Mouse (Mus musculus): ENCODE data around the gene Gigyf1. TPM values are rescaled to one million over a fixed set of nuclear protein-coding genes. Genes with fewer than 3 reads are reported as not detected.

The Gigyf1 gene
- polyA plus RNA-seq, 1 experiment from 2014 or later: 9.0 TPM

- Histone ChIP-seq H3K36me3 (ENCODE audit: control insufficient read depth, insufficient read depth, low read length) (no peaks in the 10 kb centered on the region), H3K9me3 (replicated peaks; ENCODE audit: control insufficient read depth, low read length) (no peaks in the 10 kb centered on the region), H3K27ac (ENCODE audit: low read length) (no peak overlapping the region), H3K27me3 (ENCODE audit: control insufficient read depth, insufficient read depth, low read length) (no peaks in the 10 kb centered on the region), H3K4me2 (ENCODE audit: low read depth, low read length) (no peak overlapping the region), H3K4me3 (replicated peaks; ENCODE audit: low read length) (no peak overlapping the region), H3K9ac (ENCODE audit: low read length) (0 out of 2 replicates have a peak overlapping the region, but pooled peaks have one; percentile 39), H3K4me1 (ENCODE audit: control insufficient read depth, insufficient read depth, low read length) (0 out of 2 replicates have a peak, but pooled peaks cover 4% of the 10 kb centered on the region)
- 43% methylated on average over 4 of the region's 4 CpGs for WGBS
- 0 out of 2 replicates have a peak, but pooled peaks have one; percentile 37 for ATAC-seq (ENCODE audit: insufficient read depth, low FRiP score)
These were observed 26.8 kb upstream of the Gigyf1 start for GRCm38 (mm10) chr5:137491559-137491958.

DNA sequence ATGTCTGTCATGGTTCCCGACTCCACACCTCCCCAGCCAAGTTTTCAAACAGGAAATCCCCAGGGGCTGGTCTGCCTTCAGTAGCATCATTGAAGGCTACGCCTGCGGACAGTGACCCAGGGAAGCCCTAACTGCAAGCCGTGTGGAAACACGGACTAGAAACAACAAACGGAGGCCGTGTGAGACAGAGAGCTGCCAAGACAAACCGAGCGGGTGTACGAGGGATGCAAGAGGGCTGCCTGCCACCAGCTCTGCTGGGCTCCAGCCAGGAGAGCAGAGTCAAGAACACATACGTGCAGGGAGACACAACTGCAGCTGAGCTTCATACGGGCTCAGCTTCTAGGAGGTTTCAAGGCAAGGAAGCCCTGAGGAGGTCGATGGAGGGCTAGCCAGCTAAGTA lies 24.5 kb upstream of the Gigyf1 start:
- no peaks in the 10 kb centered on the region for H3K27me3 ChIP-seq (ENCODE audit: control insufficient read depth, insufficient read depth, low read length)
- no peak overlapping the region for H3K4me3 ChIP-seq (replicated peaks; ENCODE audit: low read length)
- H3K36me3 ChIP-seq (ENCODE audit: control insufficient read depth, insufficient read depth, low read length): no peaks in the 10 kb centered on the region
- no peaks in the 10 kb centered on the region for H3K9me3 ChIP-seq (replicated peaks; ENCODE audit: control insufficient read depth, low read length)
- 74% methylated on average over 13 of the region's 13 CpGs for WGBS
- no peak for ATAC-seq (ENCODE audit: insufficient read depth, low FRiP score)
- H3K4me2 ChIP-seq (ENCODE audit: low read depth, low read length): no peak overlapping the region
- no peak overlapping the region for H3K9ac ChIP-seq (ENCODE audit: low read length)
- no peak overlapping the region for H3K27ac ChIP-seq (ENCODE audit: low read length)
- H3K4me1 ChIP-seq (ENCODE audit: control insufficient read depth, insufficient read depth, low read length): 0 out of 2 replicates have a peak, but pooled peaks cover 4% of the 10 kb centered on the region

DNA sequence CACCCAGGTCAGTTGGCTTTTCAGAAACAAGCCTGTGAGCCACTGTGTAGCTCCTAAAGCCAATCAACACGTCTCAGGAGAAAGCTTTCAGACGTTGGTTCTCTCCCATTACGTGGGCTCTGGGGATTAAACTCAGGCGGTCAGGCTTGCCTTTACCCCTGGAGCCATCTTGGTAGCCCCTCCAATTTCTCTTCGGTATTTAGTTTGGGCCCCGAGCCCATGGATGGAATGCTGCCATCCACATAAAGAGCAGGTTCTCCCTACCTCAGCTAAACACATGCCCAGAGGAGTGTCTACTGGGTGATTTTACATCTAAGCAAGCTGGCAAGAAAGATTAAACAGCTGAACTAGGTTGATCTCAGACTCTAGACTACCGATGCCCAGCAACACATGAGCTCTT lies 18.2 kb upstream of the Gigyf1 start:
- H3K9me3 ChIP-seq (replicated peaks; ENCODE audit: control insufficient read depth, low read length): no peaks in the 10 kb centered on the region
- 93% methylated on average over 7 of the region's 7 CpGs for WGBS
- ATAC-seq (ENCODE audit: insufficient read depth, low FRiP score): no peak
- peaks cover 15% of the 10 kb centered on the region for H3K4me1 ChIP-seq (ENCODE audit: control insufficient read depth, insufficient read depth, low read length)
- no peak overlapping the region for H3K4me3 ChIP-seq (replicated peaks; ENCODE audit: low read length)
- no peaks in the 10 kb centered on the region for H3K36me3 ChIP-seq (ENCODE audit: control insufficient read depth, insufficient read depth, low read length)
- H3K9ac ChIP-seq (ENCODE audit: low read length): no peak overlapping the region
- H3K27me3 ChIP-seq (ENCODE audit: control insufficient read depth, insufficient read depth, low read length): no peaks in the 10 kb centered on the region
- no peak overlapping the region for H3K4me2 ChIP-seq (ENCODE audit: low read depth, low read length)
- H3K27ac ChIP-seq (ENCODE audit: low read length): no peak overlapping the region

GRCm38 (mm10) chr5:137501709-137502666 lies 16.4 kb upstream of the Gigyf1 start, which contains the start of gene Pop7:
Gene Pop7 (minus strand): TSS chr5:137502518.
- 2% methylated on average over 64 of the region's 64 CpGs for WGBS
- Histone ChIP-seq H3K4me3 (replicated peaks; ENCODE audit: low read length) (peak within 1 kb of the TSS; percentile 86), H3K36me3 (ENCODE audit: control insufficient read depth, insufficient read depth, low read length) (no peaks in the 10 kb centered on the region), H3K9me3 (replicated peaks; ENCODE audit: control insufficient read depth, low read length) (no peaks in the 10 kb centered on the region), H3K4me2 (ENCODE audit: low read depth, low read length) (peak within 1 kb of the TSS; percentile 97), H3K27ac (ENCODE audit: low read length) (peak within 1 kb of the TSS; percentile 99), H3K9ac (ENCODE audit: low read length) (peak within 1 kb of the TSS; percentile 88), H3K27me3 (ENCODE audit: control insufficient read depth, insufficient read depth, low read length) (no peaks in the 10 kb centered on the region), H3K4me1 (ENCODE audit: control insufficient read depth, insufficient read depth, low read length) (peaks cover 15% of the 10 kb centered on the region)
- ATAC-seq (ENCODE audit: insufficient read depth, low FRiP score): peak; percentile 97

DNA sequence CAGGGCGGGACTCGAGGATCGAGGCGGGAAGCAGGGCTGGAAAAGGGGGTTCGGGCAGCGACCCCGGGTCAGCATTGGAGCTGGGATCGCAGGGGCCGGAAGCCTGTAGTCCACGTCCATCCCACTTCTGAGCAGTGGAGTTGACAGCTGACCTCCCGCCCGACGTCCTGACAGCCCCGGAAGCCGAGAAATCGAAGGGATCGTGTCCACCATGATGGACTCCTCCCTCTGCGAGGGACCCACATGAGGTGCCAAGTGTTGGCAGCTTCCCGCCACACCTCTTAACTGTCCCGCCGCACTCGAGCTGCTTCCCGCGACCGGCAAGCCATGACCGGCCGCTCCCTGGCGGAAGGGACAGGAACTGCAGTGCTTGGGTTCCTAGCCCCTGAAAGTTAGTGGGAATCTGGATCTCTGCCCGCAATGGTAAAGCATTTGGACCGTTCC lies 15.7 kb upstream of the Gigyf1 start:
- H3K4me3 ChIP-seq (replicated peaks; ENCODE audit: low read length): peak overlapping the region; percentile 86
- H3K9ac ChIP-seq (ENCODE audit: low read length): peak overlapping the region; percentile 88
- no peaks in the 10 kb centered on the region for H3K36me3 ChIP-seq (ENCODE audit: control insufficient read depth, insufficient read depth, low read length)
- peak overlapping the region; percentile 75 for H3K4me2 ChIP-seq (ENCODE audit: low read depth, low read length)
- no peaks in the 10 kb centered on the region for H3K9me3 ChIP-seq (replicated peaks; ENCODE audit: control insufficient read depth, low read length)
- ATAC-seq (ENCODE audit: insufficient read depth, low FRiP score): peak; percentile 89
- peak overlapping the region; percentile 93 for H3K27ac ChIP-seq (ENCODE audit: low read length)
- WGBS: under 1% methylated on average over 30 of the region's 30 CpGs
- no peaks in the 10 kb centered on the region for H3K27me3 ChIP-seq (ENCODE audit: control insufficient read depth, insufficient read depth, low read length)
- H3K4me1 ChIP-seq (ENCODE audit: control insufficient read depth, insufficient read depth, low read length): peaks cover 15% of the 10 kb centered on the region

- no peak overlapping the region for H3K9ac ChIP-seq (ENCODE audit: low read length)
- H3K27ac ChIP-seq (ENCODE audit: low read length): no peak overlapping the region
- no peaks in the 10 kb centered on the region for H3K9me3 ChIP-seq (replicated peaks; ENCODE audit: control insufficient read depth, low read length)
- H3K4me1 ChIP-seq (ENCODE audit: control insufficient read depth, insufficient read depth, low read length): peaks cover 15% of the 10 kb centered on the region
- H3K36me3 ChIP-seq (ENCODE audit: control insufficient read depth, insufficient read depth, low read length): no peaks in the 10 kb centered on the region
- 74% methylated on average over 6 of the region's 6 CpGs for WGBS
- H3K4me2 ChIP-seq (ENCODE audit: low read depth, low read length): no peak overlapping the region
- no peak overlapping the region for H3K4me3 ChIP-seq (replicated peaks; ENCODE audit: low read length)
- no peaks in the 10 kb centered on the region for H3K27me3 ChIP-seq (ENCODE audit: control insufficient read depth, insufficient read depth, low read length)
- no peak for ATAC-seq (ENCODE audit: insufficient read depth, low FRiP score)
These were observed 14.3 kb upstream of the Gigyf1 start for GRCm38 (mm10) chr5:137504041-137504440.

DNA sequence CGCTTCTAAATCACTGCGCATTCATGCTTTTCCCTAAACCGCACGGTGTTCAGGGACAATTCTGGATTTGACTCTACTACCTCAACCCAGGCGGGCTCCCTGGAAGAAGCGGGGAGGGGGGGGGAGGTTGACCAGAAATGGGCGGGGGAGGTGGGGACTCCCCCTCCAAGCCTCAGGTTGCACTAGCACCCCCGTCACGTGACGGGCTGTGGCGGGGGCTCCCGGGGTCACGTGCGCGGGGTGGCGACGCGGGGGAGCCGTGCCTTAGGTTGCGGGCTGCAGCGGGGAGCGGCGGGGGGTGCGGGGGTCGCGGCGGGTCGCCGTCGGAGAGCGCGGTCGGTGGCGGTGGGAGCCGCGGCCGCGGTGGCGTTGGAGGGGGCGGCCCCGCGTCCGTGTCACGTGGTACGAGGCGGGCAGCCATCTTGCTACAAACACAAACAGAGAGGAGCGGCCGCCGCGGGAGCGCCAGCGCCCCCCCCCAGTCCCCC lies 8.3 kb upstream of the Gigyf1 start:
- H3K4me2 ChIP-seq (ENCODE audit: low read depth, low read length): peak overlapping the region; percentile 89
- peak overlapping the region; percentile 79 for H3K27ac ChIP-seq (ENCODE audit: low read length)
- 2% methylated on average over 42 of the region's 52 CpGs for WGBS
- peak; percentile 79 for ATAC-seq (ENCODE audit: insufficient read depth, low FRiP score)
- no peaks in the 10 kb centered on the region for H3K27me3 ChIP-seq (ENCODE audit: control insufficient read depth, insufficient read depth, low read length)
- peak overlapping the region; percentile 99 for H3K9ac ChIP-seq (ENCODE audit: low read length)
- no peaks in the 10 kb centered on the region for H3K9me3 ChIP-seq (replicated peaks; ENCODE audit: control insufficient read depth, low read length)
- H3K36me3 ChIP-seq (ENCODE audit: control insufficient read depth, insufficient read depth, low read length): no peaks in the 10 kb centered on the region
- H3K4me1 ChIP-seq (ENCODE audit: control insufficient read depth, insufficient read depth, low read length): peaks cover 20% of the 10 kb centered on the region
- H3K4me3 ChIP-seq (replicated peaks; ENCODE audit: low read length): peak overlapping the region; percentile 94

- no peaks in the 10 kb centered on the region for H3K27me3 ChIP-seq (ENCODE audit: control insufficient read depth, insufficient read depth, low read length)
- peak overlapping the region; percentile 94 for H3K4me3 ChIP-seq (replicated peaks; ENCODE audit: low read length)
- H3K27ac ChIP-seq (ENCODE audit: low read length): peak overlapping the region; percentile 79
- H3K9me3 ChIP-seq (replicated peaks; ENCODE audit: control insufficient read depth, low read length): no peaks in the 10 kb centered on the region
- H3K36me3 ChIP-seq (ENCODE audit: control insufficient read depth, insufficient read depth, low read length): no peaks in the 10 kb centered on the region
- ATAC-seq (ENCODE audit: insufficient read depth, low FRiP score): peak; percentile 34; the same call in 1 of the 2 replicates
- H3K4me2 ChIP-seq (ENCODE audit: low read depth, low read length): peak overlapping the region; percentile 89
- H3K4me1 ChIP-seq (ENCODE audit: control insufficient read depth, insufficient read depth, low read length): peaks cover 20% of the 10 kb centered on the region
- peak overlapping the region; percentile 99 for H3K9ac ChIP-seq (ENCODE audit: low read length)
- under 1% methylated on average over 50 of the region's 83 CpGs for whole genome bisulfite sequencing
These were observed 7.6 kb upstream of the Gigyf1 start for GRCm38 (mm10) chr5:137510573-137511390.
